Mouse (Mus musculus) heart, postnatal 0 days (tissue): Measurements from ENCODE around the gene Mthfd2.
"Not testable (repeated sequence)": the region's sequence is repeated elsewhere in the genome, so short reads cannot be mapped to it uniquely, and the experiment has no call there.

Source experiments
- CTCF ChIP-seq: IDR thresholded peaks from 2 replicates; pipeline ENCODE4 v1.5.1; 2016; ENCODE audit warnings: antibody characterized with exemption, control low read depth, low read depth
- EP300 ChIP-seq: IDR thresholded peaks from 2 replicates; pipeline ENCODE4 v1.6.1; 2016; ENCODE audit warnings: antibody characterized with exemption, low read depth

- TF ChIP-seq CTCF, EP300: not testable (repeated sequence)
These were observed 19.6 kb upstream of the Mthfd2 start for GRCm38 (mm10) chr6:83345285-83345684.
